Mouse (Mus musculus): ENCODE data around the gene Caln1. TPM values are rescaled to one million over a fixed set of nuclear protein-coding genes. Genes with fewer than 3 reads are reported as not detected.
A peak's percentile ranks its signal among the peaks of the same experiment; 100 is the strongest.

Gene Caln1
- polyA plus RNA-seq, 1 experiment from 2014 or later: 0.95 TPM

DNA sequence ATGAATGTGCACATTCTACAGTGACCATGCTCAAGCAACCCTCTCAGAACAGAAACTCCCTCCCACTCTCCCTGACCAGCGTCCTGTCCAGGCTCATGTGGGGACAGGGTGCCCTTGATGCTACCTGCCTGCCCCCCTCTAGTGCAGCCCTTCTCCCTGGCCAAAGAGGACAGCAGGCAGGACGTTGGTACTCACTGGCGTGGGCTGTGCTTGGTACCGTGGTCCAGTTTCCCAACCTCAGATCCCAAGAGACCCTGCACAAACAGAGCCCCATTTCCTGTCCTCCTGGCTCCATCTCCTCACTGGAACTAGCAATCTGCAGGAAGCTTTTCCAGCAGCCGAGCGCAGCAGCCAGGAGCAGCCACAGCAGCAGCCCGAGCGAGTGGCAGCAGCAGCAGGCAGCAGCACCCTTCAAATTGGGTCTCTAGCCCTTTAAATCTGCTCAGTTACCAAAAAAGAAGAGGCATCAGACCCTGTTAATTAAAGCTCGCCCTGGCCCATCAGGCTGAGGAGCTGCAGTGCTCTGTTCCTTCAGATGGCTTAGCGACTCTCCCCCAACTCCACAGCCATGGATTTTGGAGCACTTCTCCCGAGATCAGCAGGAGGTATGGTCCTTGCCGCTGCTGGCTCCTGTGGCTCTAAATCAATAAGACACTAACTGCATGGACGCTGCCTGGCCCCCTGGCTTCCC, 15.1 kb downstream of the Caln1 start, which contains the start of gene A330070K13Rik:
Gene A330070K13Rik (minus strand): TSS at position 410 of the 691 bp plus-strand sequence.
- no peaks in the 10 kb centered on the region for H3K4me1 ChIP-seq (ENCODE audit: insufficient read depth, low read length)
- H3K9ac ChIP-seq (replicated peaks; ENCODE audit: low read length): no peak within 1 kb of the TSS
- H3K27me3 ChIP-seq (ENCODE audit: insufficient read depth, low read length): no peaks in the 10 kb centered on the region
- WGBS: 4% methylated on average over 13 of the region's 13 CpGs
- peak within 1 kb of the TSS; percentile 5; the same call in 1 of the 2 replicates for H3K4me3 ChIP-seq (ENCODE audit: low read length)
- no peak within 1 kb of the TSS for H3K27ac ChIP-seq (ENCODE audit: low read length)
- H3K36me3 ChIP-seq (ENCODE audit: insufficient read depth, low read length): no peaks in the 10 kb centered on the region
- H3K9me3 ChIP-seq (ENCODE audit: low read length): no peaks in the 10 kb centered on the region
- ATAC-seq (ENCODE audit: low FRiP score, low TSS enrichment): no peak
- H3K4me2 ChIP-seq (replicated peaks; ENCODE audit: low read depth, low read length): peak within 1 kb of the TSS; percentile 41

DNA sequence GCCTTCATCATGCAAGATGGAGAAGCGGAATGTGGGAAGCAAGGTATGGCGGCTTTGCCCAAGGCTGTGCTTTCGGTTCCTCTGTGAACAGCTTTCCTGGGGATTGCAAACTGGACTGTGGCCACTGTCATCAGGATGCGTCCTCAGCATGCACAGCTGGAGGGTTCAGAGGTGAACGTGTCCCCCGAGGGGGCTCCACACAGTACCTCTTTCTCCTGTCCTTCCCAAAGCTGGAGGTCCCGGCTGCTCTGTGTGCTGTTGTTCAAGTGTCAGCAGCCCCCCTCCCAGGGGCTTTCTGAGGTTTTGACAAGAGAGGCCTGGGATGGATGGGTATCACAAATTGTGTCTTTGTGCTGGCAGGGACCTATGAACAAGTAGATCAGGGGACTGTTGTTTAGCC, 17.2 kb downstream of the Caln1 start:
- Histone ChIP-seq H3K9me3 (ENCODE audit: low read length) (no peaks in the 10 kb centered on the region), H3K36me3 (ENCODE audit: insufficient read depth, low read length) (no peaks in the 10 kb centered on the region), H3K9ac (replicated peaks; ENCODE audit: low read length) (no peak overlapping the region), H3K27ac (ENCODE audit: low read length) (no peak overlapping the region), H3K4me2 (replicated peaks; ENCODE audit: low read depth, low read length) (no peak overlapping the region), H3K27me3 (ENCODE audit: insufficient read depth, low read length) (no peaks in the 10 kb centered on the region), H3K4me1 (ENCODE audit: insufficient read depth, low read length) (no peaks in the 10 kb centered on the region), H3K4me3 (ENCODE audit: low read length) (no peak overlapping the region)
- 67% methylated on average over 7 of the region's 7 CpGs for WGBS
- no peak for ATAC-seq (ENCODE audit: low FRiP score, low TSS enrichment)

DNA sequence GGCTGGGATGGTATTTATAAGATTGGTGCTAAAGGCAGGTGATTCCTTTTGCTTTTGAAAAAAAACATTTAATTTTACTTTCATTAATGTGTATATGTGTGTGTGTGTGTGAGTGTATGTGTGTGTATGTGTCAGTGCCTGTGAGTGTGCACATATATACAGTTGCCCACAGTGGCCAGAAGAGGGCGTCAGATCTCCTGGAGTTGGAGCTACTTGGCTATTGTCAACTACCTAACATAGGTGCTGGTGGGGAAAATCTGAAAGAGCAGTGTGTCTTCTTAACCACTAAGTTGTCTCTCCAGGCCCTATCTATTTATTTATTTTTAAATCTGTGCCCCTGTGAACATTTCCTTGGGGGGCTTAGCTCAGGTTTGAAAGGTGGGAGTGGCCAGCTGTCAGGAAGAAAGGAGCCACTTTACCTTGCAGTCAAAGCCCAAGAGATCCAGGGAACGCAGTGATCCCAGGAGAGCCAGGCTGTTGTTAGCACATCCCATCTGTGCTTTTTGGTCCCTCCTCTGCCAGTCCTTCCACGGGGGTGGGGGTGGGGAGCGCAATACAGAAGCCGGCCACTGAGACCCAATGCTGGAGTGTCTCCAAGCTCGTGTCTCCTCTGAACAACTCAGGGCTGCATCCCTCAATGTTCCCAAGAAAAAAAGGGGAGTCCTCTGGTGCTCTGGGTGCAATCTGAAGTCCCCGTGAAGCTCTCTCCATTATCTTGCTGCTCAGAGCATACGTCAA, 24.5 kb downstream of the Caln1 start:
- Histone ChIP-seq H3K4me1 (ENCODE audit: insufficient read depth, low read length) (no peaks in the 10 kb centered on the region), H3K36me3 (ENCODE audit: insufficient read depth, low read length) (no peaks in the 10 kb centered on the region), H3K27ac (ENCODE audit: low read length) (no peak overlapping the region), H3K4me3 (ENCODE audit: low read length) (no peak overlapping the region), H3K9me3 (ENCODE audit: low read length) (no peaks in the 10 kb centered on the region), H3K27me3 (ENCODE audit: insufficient read depth, low read length) (no peaks in the 10 kb centered on the region), H3K4me2 (replicated peaks; ENCODE audit: low read depth, low read length) (no peak overlapping the region), H3K9ac (replicated peaks; ENCODE audit: low read length) (no peak overlapping the region)
- no peak for ATAC-seq (ENCODE audit: low FRiP score, low TSS enrichment)
- WGBS: 49% methylated on average over 8 of the region's 8 CpGs

DNA sequence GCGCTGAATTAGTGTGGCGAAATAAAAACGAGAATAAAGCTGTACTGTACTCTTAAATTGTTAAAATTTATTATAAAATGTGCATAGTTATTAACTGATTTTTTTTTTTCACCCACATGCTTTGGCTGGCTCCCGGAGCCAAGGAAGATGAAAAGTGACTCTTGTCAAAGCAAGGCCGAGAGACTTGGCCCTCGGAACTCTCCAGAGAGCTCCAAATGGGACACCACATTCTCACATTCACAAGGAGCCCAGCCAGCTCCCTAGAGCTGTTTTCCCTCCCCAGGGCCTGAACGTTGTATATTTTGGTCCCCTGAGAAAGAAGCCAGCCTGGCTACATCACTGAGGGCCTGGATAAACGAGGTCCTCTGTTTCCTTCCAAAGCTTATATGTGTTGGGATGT, 25.1 kb downstream of the Caln1 start:
- 61% methylated on average over 8 of the region's 8 CpGs for WGBS
- no peak overlapping the region for H3K9ac ChIP-seq (replicated peaks; ENCODE audit: low read length)
- no peak overlapping the region for H3K4me2 ChIP-seq (replicated peaks; ENCODE audit: low read depth, low read length)
- no peaks in the 10 kb centered on the region for H3K27me3 ChIP-seq (ENCODE audit: insufficient read depth, low read length)
- no peaks in the 10 kb centered on the region for H3K4me1 ChIP-seq (ENCODE audit: insufficient read depth, low read length)
- no peak for ATAC-seq (ENCODE audit: low FRiP score, low TSS enrichment)
- H3K36me3 ChIP-seq (ENCODE audit: insufficient read depth, low read length): no peaks in the 10 kb centered on the region
- H3K27ac ChIP-seq (ENCODE audit: low read length): no peak overlapping the region
- no peaks in the 10 kb centered on the region for H3K9me3 ChIP-seq (ENCODE audit: low read length)
- H3K4me3 ChIP-seq (ENCODE audit: low read length): no peak overlapping the region

DNA sequence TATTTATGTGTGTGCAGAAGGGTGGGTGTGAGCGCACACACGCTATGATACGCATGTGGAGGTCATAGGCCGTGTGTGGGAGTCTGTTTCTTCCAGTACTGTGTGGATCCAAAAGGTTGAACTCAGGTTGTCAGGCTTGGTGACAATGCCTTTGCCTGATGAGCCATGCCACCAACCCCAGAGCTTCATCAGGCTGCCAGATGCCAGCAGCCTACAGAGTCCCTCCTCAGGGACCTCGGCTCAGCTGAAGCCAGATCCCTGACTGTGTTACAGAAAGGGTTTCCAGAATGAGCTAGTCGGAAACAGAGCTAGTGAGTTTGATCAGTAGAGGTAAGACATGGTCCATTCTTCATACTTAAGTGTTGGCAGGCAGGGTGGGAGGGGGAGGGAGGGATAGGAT, 25.9 kb downstream of the Caln1 start:
- Histone ChIP-seq H3K9ac (replicated peaks; ENCODE audit: low read length) (no peak overlapping the region), H3K4me3 (ENCODE audit: low read length) (no peak overlapping the region), H3K4me2 (replicated peaks; ENCODE audit: low read depth, low read length) (no peak overlapping the region), H3K9me3 (ENCODE audit: low read length) (no peaks in the 10 kb centered on the region), H3K27me3 (ENCODE audit: insufficient read depth, low read length) (no peaks in the 10 kb centered on the region), H3K4me1 (ENCODE audit: insufficient read depth, low read length) (no peaks in the 10 kb centered on the region), H3K36me3 (ENCODE audit: insufficient read depth, low read length) (no peaks in the 10 kb centered on the region), H3K27ac (ENCODE audit: low read length) (no peak overlapping the region)
- 28% methylated on average over 6 of the region's 6 CpGs for WGBS
- ATAC-seq (ENCODE audit: low FRiP score, low TSS enrichment): no peak

DNA sequence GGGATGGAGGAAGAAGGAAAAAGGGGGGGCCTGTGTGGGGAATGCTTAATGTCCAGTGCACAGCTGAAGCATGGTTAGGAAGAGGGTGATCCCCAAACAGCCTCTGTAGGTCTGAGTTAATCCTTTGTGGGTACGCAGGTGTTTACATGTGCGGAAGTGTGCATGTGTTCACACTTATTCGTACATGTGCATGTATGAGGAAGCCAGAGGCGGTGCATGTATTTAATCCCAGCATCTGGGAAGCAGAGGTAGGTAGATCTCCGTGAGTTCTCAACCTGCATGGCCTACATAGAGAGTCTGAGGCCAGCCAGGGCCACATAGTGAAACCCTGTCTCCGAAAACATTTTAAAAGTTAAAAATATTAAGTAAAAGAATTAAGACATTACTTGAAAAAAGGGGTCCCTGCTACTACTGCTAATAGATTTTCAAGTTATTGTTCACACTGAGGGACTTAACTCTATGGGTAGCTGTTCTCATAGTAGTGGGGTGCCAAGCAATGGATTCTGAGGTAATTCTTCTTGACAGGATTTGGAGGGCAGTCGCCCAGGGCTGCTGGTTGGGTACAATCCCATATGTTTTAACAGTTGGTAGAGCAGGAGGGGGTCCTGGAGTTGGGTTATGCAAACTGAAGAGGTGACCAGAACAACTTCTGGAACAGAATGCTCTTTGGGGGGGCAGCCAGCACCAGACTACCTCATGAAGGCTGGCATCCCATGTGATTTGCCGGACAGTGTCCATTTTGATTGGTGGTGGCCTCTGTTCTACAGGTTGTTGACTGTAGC, 31.1 kb downstream of the Caln1 start:
- Histone ChIP-seq H3K4me2 (replicated peaks; ENCODE audit: low read depth, low read length) (no peak overlapping the region), H3K9me3 (ENCODE audit: low read length) (no peaks in the 10 kb centered on the region), H3K27ac (ENCODE audit: low read length) (no peak overlapping the region), H3K36me3 (ENCODE audit: insufficient read depth, low read length) (no peaks in the 10 kb centered on the region), H3K9ac (replicated peaks; ENCODE audit: low read length) (no peak overlapping the region), H3K4me3 (ENCODE audit: low read length) (no peak overlapping the region), H3K27me3 (ENCODE audit: insufficient read depth, low read length) (no peaks in the 10 kb centered on the region), H3K4me1 (ENCODE audit: insufficient read depth, low read length) (no peaks in the 10 kb centered on the region)
- ATAC-seq (ENCODE audit: low FRiP score, low TSS enrichment): no peak
- WGBS: 93% methylated on average over 8 of the region's 8 CpGs

DNA sequence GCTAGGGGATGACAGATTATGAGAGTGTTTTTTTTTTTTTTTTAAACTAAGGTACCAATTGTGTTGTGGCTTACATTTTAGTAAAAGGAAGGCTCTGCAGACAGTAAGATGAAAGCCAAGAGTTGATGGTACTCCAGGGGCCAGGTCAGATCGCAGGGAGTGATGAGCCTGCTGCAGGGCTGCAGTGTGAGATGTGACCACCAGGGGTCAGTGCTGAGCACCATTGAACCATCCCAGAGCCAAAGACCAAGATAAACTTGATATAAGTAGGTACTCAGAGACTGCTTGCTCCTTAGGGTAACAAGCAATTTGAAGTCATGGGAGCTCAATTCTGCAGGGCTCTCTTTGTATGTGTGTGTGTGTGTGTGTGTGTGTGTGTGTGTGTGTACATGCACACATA, 35.9 kb downstream of the Caln1 start:
- WGBS: 33% methylated on average over 1 of the region's 1 CpGs
- H3K4me1 ChIP-seq (ENCODE audit: insufficient read depth, low read length): no peaks in the 10 kb centered on the region
- H3K4me2 ChIP-seq (replicated peaks; ENCODE audit: low read depth, low read length): no peak overlapping the region
- no peak overlapping the region for H3K4me3 ChIP-seq (ENCODE audit: low read length)
- no peak for ATAC-seq (ENCODE audit: low FRiP score, low TSS enrichment)
- H3K27me3 ChIP-seq (ENCODE audit: insufficient read depth, low read length): no peaks in the 10 kb centered on the region
- no peaks in the 10 kb centered on the region for H3K36me3 ChIP-seq (ENCODE audit: insufficient read depth, low read length)
- H3K27ac ChIP-seq (ENCODE audit: low read length): no peak overlapping the region
- H3K9me3 ChIP-seq (ENCODE audit: low read length): no peaks in the 10 kb centered on the region
- no peak overlapping the region for H3K9ac ChIP-seq (replicated peaks; ENCODE audit: low read length)

DNA sequence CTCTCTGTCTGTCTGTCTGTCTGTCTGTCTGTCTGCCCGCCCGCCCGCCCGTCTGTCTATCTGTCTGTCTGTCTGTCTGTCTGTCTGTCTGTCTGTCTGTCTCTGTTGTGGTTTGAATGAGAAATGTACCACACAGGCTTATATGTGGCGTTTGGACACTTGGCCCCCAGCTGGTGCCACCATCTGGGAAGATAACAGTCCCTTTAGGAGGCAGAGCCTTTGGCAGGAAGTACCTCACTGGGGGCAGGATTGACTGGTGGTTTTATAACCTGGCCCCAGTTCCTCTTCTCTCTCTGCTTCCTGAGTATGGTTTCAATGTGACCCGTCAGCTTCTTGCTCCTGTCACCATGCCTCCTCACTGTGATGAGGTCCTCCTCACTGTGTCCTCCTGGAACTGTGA, 40.5 kb downstream of the Caln1 start:
- Histone ChIP-seq H3K9me3 (ENCODE audit: low read length) (peaks cover 4% of the 10 kb centered on the region; the same call in 1 of the 2 replicates), H3K27me3 (ENCODE audit: insufficient read depth, low read length) (no peaks in the 10 kb centered on the region), H3K4me3 (ENCODE audit: low read length) (no peak overlapping the region), H3K9ac (replicated peaks; ENCODE audit: low read length) (no peak overlapping the region), H3K4me1 (ENCODE audit: insufficient read depth, low read length) (no peaks in the 10 kb centered on the region), H3K4me2 (replicated peaks; ENCODE audit: low read depth, low read length) (no peak overlapping the region), H3K27ac (ENCODE audit: low read length) (no peak overlapping the region), H3K36me3 (ENCODE audit: insufficient read depth, low read length) (no peaks in the 10 kb centered on the region)
- WGBS: 94% methylated on average over 6 of the region's 6 CpGs
- ATAC-seq (ENCODE audit: low FRiP score, low TSS enrichment): no peak

DNA sequence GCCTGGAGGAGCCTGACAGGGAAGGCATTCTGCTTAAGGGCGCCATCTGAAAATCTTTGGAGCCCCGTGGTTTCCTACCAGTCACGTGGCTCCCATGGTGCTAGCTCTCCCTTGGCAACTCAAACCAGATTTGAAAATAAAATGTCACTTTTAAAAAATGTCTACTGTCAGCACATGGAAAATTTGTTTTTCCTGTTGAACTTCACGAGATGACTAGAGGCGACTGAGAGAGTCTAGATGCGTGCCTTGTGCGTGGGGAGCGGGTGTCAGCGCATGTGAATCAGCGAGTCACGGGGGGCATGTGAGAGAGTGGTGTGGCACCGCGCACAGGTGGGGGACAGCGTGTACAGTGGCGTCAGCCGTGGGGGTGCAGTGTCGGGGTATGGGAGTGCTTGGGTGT, 42.3 kb downstream of the Caln1 start:
- Histone ChIP-seq H3K9ac (replicated peaks; ENCODE audit: low read length) (no peak overlapping the region), H3K4me3 (ENCODE audit: low read length) (no peak overlapping the region), H3K27me3 (ENCODE audit: insufficient read depth, low read length) (no peaks in the 10 kb centered on the region), H3K4me2 (replicated peaks; ENCODE audit: low read depth, low read length) (no peak overlapping the region), H3K27ac (ENCODE audit: low read length) (no peak overlapping the region), H3K36me3 (ENCODE audit: insufficient read depth, low read length) (no peaks in the 10 kb centered on the region), H3K4me1 (ENCODE audit: insufficient read depth, low read length) (no peaks in the 10 kb centered on the region), H3K9me3 (ENCODE audit: low read length) (peaks cover 4% of the 10 kb centered on the region; the same call in 1 of the 2 replicates)
- ATAC-seq (ENCODE audit: low FRiP score, low TSS enrichment): no peak
- WGBS: 89% methylated on average over 17 of the region's 17 CpGs
